Mouse (Mus musculus) urinary bladder, postnatal 25 days (tissue): Measurements from ENCODE around the gene Zfp687.
A peak's percentile ranks its signal among the peaks of the same experiment; 100 is the strongest.
"Not testable (repeated sequence)": the region's sequence is repeated elsewhere in the genome, so short reads cannot be mapped to it uniquely, and the experiment has no call there.

Source experiments
- DNase-seq: peaks from one replicate; pipeline ENCODE4 v3.0.0; 2022; ENCODE audit warnings: low spot score

Zfp687 gene

GRCm38 (mm10) chr3:95015337-95015872 lies at the start of gene Zfp687:
TSS of gene Zfp687 (minus strand) at chr3:95015448.
- peak; percentile 96 for DNase-seq

DNA sequence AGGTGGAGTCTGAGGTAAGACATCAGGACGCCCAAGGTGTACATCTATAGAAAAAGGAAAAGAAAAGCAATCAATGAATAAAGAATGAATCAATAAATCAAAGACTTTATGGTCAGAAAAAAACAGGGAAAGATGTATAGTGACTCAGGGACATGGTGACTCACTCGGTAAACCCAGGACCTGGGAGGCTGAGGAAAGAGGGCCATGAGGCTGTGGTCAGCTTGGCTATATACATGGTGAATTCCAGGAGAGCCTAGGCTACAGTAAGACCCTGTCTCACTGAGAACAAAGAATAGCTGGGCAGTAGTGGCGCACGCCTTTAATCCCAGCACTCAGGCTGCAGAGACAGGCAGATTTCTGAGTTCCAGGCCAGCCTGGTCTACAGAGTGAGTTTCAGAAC lies 48.5 kb upstream of the Zfp687 start:
- no peak for DNase-seq

DNA sequence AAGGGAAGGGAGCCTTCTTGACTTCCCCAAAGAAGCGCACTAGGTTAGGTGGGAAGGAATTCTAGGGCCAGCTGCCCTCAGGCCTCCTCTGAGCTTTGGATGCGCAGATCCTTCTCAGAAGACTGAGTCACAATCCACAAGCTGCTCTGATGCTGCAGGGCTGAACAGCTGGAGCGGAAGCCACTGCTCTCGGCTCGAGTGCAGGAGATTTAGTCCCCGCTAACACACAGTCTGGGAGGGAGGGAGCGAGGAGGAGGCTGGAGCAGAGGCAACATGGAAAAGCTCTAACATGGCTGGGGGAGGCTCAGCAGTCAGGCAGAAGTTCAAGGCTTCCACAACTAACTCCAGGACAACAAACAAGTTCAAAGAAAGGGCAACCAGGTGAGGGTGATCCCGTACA lies 42.8 kb upstream of the Zfp687 start:
- DNase-seq = no peak

GRCm38 (mm10) chr3:95056275-95056674 lies 41.0 kb upstream of the Zfp687 start:
- DNase-seq = no peak

DNA sequence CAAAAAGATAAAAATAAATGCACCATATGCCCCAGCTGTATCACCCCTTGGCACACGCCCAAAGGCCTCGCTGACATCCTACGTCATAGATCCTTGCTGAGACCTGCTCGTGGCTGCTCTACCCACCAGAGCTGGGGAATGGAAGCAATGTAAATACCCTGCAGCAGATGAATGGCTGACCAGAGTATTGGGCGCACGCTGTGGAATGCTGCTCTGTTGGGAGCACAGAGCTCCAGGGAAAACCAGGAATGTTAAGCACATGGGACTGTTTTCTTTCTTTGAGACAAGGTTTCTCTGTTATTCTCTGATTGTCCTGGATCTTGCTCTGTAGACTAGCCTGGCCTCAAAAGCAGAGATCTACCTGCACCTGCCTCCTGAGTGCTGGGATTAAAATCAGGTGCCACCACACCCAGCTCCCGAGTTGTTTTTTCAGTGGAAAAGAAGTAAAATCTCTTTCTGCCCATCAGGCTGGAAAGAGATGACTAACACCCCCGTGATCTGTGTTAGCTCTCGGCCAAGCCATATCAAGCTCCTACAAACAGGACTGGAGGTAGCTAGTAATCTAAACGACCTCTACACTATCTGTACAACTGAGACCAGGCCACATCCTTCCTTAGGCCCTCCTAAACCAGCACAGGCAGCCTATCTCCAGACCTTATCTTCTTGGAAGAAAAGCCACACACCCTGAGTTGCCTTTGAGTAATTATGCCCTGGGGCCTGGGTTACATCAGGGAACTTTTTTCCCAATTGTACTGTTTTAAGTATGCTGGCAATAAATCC lies 39.4 kb upstream of the Zfp687 start:
- DNase-seq = peak; percentile 46

DNA sequence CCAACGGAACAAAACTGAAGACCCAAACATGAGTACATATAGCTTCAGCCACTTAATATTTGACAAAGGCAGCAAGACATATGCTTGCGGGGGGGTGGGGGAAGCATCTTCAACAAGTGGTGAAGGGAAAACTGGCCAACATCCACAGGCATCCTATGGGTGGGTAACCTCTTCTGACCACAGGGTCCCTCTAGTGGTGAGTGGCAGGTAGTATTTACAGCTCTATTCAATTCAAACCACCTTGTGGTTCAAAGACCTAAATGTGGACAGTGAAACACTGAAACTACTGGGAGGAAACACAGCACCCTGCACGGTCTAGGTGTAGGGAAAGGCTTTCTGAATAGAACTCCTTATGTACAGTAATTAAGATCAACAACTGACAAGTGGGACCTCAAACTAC lies 38.5 kb upstream of the Zfp687 start:
- DNase-seq = no peak

DNA sequence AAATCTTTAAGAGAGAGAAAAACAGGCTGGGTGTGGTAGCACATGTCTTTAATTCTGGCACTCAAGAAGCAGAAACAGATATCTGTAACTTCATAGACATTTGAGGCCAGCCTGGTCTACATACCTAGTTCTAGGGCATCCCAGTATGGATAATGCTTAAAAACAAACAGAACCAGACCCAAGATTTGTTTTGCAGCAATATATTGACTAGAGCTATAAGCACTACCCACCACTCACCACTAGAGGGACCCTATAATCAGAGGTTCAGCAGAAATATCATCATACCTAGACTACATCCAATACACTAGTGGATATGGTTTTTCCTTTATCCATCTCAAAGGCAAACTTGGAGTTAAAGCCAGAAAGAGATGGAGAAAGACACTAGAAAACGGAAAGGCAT lies 37.7 kb upstream of the Zfp687 start:
- DNase-seq = no peak

GRCm38 (mm10) chr3:95047914-95048313 lies 32.7 kb upstream of the Zfp687 start:
- no peak for DNase-seq

DNA sequence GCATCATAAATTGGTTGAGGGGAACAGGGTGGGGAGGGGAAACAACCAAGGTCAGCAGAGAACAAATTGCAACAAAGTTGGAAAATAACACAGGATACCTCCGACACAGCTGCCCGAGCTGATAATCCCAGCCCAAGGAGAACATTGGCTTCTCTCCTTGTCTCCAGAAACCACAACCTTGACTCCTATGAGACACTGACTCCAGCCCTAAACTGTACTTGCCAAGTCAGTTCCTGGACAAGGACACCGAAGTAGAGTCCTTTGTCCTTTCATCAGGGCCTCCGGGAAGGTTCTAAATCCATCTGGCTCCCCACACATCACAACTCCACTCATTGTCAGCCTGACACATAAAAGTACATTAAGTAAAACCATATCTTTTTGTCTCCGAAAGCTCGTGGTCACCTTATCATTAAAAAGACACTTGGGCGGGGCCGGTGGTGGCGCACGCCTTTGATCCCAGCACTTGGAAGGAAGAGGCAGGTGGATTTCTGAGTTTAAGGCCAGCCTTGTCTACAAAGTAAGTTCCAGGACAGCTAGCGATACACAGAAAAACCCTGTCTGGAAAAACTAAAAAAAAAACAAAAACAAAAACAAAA lies 31.3 kb upstream of the Zfp687 start:
- no peak for DNase-seq

DNA sequence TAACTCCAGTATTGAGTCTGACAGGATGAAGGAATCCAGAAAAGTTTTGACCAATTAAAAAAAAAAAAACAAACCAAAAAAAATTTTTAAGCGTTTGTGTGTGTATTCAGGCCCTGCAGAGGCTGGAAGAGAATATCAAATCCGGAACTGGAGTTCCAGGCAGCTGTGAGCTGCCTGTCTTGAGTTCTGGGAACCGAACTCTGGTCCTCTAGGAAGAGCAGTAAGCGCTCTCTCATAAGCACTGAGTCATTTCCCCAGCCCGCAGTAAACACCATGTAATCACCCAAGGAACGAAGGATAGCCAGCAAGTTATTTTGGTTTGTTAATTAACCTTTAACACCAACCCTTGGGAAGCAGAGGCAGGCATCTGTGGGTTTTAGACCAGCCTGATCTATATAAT lies 28.0 kb upstream of the Zfp687 start:
- no peak for DNase-seq

DNA sequence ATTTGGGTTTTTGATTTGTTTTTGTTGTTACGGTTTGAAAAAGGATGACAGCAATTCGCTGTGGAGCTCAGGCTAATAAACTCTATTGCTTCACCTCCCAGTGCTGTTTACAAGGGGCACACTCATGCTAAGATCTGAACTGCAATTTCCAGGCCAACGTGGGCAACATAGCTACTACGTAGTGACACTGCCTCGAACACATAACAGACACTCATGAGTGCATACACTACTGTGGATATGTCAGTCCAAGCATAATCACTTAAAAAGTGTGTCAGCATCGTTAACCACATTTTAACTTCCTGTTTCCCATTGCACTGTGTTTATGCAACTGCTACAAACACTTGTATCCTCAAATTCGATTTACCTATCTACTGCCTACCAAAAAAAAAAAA lies 27.6 kb upstream of the Zfp687 start:
- DNase-seq = no peak

GRCm38 (mm10) chr3:95042166-95042837 lies 27.1 kb upstream of the Zfp687 start, which contains the start of gene Psmd4:
TSS of gene Psmd4 (minus strand) at chr3:95042614.
- DNase-seq = peak; percentile 95

DNA sequence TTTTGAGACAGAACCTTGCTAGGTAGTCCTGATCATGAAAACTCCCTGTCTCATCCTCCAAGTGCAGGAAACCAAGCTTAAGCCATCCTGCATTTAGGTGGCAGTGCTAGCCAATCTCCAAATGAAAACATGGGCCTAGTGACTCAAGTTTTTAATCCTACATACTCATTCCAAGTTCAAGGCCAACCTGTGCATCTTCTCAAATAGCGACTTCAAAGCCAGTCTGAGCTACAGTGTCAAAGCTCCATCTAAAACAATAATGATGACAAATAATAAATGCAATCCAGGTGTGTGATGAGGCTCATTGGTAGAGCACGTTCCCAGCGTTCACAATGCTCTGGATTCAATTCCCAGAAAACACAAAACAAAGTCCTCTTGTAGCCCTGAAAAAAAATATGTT lies 26.4 kb upstream of the Zfp687 start:
- DNase-seq = no peak

DNA sequence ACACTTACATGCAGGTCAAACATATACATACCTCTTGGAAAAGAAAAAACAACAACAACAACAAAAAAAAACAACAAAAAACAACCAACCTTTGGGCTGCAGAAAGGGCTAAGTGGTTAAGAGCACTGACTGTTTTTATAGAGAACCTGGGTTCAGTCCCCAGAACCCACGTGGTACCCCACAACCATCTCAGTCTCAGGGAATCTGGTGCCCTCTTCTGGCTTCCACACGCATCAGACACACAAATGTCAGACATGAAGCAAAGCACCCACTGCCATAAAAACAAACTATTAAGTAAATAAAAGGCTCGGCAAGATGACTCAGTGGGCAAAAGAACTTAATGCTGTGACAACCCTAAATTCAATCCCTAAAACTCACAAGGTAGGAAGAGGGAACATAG lies 14.7 kb upstream of the Zfp687 start:
- no peak for DNase-seq

- DNase-seq = not testable (repeated sequence)
Observed at GRCm38 (mm10) chr3:95029291-95029827, 14.1 kb upstream of the Zfp687 start.

DNA sequence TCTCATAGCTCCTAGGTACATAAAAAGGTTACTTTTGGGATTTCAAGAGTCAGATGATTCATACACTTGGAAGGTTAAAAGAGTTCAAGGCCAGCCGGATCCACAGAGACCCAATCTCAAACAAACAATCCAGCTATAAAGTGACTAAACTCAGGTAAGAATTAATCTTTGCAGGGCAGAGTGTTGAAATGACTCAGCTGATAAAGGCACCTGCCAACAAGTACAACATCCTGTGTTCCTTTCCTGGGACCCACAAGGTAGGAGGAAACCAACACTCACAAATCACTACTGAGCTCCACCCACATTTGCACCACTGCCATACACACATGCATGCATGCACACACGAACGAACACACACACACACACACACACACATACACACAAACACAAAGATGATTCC lies 13.4 kb upstream of the Zfp687 start:
- no peak for DNase-seq

- DNase-seq = no peak
Observed at GRCm38 (mm10) chr3:95027701-95028100, 12.5 kb upstream of the Zfp687 start.

GRCm38 (mm10) chr3:95027057-95027645 lies 11.9 kb upstream of the Zfp687 start:
- DNase-seq = no peak

DNA sequence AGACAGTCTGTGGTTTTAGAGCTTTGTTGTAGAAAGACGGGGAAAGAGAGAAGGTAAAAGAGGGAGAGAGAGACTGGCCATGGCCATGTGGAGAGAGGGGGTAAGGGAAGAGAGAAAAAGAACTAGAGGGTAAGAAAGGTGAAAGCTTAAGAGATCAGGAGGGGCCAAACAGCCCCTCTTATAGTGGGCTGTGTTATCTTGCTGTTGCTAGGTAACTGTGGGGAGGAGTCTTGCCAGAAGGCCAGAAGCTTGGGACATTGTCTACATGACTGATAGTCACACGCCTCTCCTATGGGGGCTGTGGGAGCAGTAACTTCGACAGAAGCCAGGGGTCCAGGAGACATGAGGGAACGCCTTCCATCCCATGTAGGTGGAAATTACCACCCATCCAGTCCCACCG lies 10.0 kb upstream of the Zfp687 start:
- DNase-seq = no peak

- no peak for DNase-seq
Observed at GRCm38 (mm10) chr3:95024551-95024950, 9.3 kb upstream of the Zfp687 start.

- not testable (repeated sequence) for DNase-seq
Observed at GRCm38 (mm10) chr3:95020956-95021355, 5.7 kb upstream of the Zfp687 start.

DNA sequence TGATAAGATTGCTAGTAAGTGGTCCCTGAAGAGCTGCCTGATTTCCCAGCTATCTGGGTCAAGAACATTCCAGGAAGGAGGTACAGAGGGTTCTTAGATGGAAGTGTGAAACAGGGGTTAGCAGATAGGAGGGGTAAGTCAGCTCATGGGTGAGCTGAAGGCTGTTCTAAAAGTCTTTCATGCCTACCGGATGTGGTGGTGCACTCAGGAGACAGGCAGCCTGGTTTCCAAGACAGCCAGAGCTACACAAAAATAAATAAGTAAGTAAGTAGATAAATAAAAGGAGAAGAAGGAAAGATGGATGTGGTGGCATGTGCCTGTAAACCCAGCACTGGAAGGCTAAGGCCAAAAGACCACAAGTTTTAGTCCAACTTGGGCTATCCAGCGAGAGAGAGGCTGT lies 3.5 kb upstream of the Zfp687 start:
- DNase-seq = no peak
